Mouse (Mus musculus): ENCODE measurements around the gene Sash1. TPM values are rescaled to one million over a fixed set of nuclear protein-coding genes. Genes with fewer than 3 reads are reported as not detected.

Sash1 gene
- polyA plus RNA-seq, 1 experiment: not detected

GRCm38 (mm10) chr10:8797826-8798225 lies 88.0 kb downstream of the Sash1 start:
- no peak for TF ChIP-seq GATA1 (IDR thresholded peaks at IDR 0.05; ENCODE audit: low read length)

DNA sequence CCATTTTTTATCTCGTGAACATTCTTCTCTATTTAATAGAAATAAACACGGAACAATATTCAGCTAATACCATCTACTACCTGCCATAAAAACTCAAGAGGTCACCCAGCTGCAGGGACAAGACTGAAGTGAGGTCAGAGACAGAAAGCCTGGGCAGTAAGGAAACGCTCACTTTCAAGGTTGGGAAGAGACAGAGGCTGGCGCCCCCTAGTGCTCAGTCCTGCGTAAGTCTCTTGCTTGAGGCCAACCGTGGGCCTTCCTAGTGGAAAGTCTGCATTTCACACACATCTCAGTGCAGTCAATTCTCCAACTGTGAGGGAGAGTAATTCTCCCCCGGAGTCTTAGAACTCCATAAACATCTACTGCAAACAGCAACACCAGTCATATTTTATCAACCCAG lies 90.5 kb downstream of the Sash1 start:
- TF ChIP-seq GATA1 (IDR thresholded peaks at IDR 0.05; ENCODE audit: low read length): no peak

DNA sequence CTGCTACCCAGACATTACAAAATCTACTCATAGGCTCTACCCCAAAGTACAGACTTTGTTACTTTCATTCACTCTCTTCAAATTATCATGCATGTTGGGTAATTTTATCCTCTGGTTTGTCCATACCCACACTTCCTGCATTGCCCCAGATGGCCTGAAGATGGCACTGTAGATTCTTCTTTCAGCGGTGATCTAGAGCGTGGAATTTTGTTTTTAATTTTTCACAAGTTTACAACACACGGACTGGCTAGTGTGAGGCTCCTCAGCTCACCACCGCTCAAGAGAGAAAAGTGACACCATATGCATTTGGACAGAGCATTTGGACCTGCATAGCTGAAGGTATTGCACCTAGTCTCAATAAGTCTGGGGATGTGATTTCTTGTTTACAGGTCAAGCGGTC lies 93.5 kb downstream of the Sash1 start:
- TF ChIP-seq GATA1 (IDR thresholded peaks at IDR 0.05; ENCODE audit: low read length): no peak

DNA sequence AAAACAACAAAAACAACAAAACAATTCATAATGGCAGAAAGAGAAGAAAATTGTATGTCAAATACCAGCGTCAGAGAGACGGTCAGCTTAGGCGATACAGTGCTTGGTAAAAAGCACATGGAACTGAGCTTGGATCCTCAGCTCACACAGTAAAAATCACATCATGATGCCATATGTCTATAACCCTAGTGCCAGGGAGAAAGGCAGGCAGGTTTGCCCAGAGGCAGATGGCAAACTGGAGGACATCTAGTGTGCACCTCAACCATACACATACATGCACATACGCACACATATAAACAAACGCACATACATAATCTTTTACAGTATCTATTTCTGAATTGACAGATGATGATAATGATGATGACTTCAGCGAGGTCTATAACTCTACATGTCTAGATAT lies 96.8 kb downstream of the Sash1 start:
- TF ChIP-seq GATA1 (IDR thresholded peaks at IDR 0.05; ENCODE audit: low read length): no peak

DNA sequence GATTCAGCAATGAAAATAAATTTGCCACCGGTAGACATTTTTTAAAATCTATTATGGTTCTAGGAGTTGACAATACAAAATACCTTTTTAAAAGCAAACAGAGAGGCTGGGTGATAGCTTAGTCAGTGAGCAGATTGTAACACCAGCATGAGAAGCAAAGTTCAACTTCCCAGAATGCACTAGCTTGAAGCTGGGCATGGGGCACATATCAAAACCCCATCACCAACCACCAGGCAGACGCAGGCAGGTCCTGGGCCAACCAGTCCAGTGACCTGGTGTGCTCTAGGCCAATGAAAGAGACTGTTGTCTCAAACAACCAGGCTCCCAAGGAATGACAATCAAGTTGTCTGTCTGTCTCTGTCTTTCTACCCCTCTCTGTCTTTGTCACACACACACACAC lies 98.6 kb downstream of the Sash1 start:
- TF ChIP-seq GATA1 (IDR thresholded peaks at IDR 0.05; ENCODE audit: low read length): no peak

- no peak for TF ChIP-seq GATA1 (IDR thresholded peaks at IDR 0.05; ENCODE audit: low read length)
These were observed 100.3 kb downstream of the Sash1 start for GRCm38 (mm10) chr10:8785451-8786145.

DNA sequence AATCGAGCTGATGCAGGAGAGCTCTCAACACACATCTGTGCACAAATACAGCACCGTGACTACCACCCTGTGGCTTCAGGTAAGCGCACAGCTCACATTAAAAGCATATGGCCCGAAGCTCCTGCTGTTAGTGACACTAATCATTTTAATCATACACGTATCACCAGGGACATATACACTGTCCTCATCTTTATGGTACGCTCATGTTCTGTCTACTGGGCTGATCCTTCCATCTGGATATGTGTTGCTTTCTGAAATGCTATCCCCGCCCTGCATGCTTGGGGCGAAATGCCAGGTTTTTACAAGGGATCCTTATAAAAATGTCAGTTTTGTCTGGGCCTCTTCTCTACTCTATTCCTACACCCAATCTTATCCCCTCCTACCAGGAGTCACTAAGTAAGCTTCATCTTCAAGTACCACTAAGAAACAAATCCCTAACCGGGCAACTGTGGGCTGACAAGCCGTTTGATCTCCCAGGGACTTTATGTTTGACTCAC lies 103.9 kb downstream of the Sash1 start:
- TF ChIP-seq GATA1 (IDR thresholded peaks at IDR 0.05; ENCODE audit: low read length): no peak

DNA sequence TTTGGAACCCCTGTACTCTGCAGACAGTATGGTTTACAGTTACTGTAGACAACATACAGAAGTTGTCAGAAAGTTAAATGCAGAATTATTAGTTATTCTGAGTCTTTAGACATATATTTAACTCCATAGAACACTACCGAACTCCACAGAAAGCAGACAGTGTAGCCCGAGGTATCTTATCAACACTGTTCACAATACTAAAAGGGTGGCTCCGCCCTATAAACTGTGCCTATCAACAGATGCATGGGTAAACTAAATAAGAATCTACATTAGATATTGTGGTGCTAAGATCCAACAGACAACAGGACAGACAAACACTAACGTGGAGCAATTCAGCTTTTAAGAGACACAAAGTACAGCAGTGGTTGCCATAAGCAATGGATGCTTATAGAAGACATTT lies 106.0 kb downstream of the Sash1 start:
- no peak for TF ChIP-seq GATA1 (IDR thresholded peaks at IDR 0.05; ENCODE audit: low read length)

- TF ChIP-seq GATA1 (IDR thresholded peaks at IDR 0.05; ENCODE audit: low read length): no peak
These were observed 107.0 kb downstream of the Sash1 start for GRCm38 (mm10) chr10:8778845-8779244.

GRCm38 (mm10) chr10:8777552-8778253 lies 108.2 kb downstream of the Sash1 start:
- no peak for TF ChIP-seq GATA1 (IDR thresholded peaks at IDR 0.05; ENCODE audit: low read length)

DNA sequence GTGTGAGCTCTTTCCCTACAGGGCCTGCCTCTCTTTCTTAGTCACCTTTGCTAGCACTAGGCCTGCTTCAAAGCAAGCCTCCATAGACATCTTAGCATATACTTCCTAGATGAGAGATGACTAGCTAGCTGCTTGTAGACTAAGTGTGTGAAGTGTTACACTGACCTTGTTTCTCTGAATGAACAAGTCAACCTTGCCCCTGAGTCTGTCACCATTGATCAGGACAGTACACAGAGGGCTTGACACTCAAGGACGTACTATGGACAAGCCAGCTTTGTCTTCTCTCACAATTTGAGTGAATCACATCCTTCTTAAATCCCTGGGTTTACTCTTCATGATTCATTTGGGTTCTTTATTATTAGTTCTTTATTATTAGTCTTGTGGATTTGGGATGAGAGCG lies 109.1 kb downstream of the Sash1 start:
- TF ChIP-seq GATA1 (IDR thresholded peaks at IDR 0.05; ENCODE audit: low read length): no peak

DNA sequence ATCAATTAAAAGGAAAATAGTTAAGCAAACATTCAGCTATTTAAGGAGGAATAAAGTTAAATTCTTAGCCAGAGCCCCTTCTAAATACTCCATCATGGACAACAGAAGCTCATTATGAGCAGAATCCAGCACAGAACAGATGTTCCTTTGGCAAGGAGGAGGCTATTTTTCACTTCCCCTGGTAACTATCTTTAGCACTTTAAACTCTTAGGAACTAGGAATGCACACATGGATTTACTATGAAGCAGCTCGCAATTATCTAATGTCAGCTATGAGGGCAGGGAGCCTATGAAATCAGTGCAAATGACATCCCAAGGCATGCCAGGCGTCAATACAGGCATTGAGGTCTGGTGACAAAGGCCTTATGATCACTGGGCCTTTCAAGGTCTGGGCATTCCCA lies 110.1 kb downstream of the Sash1 start:
- TF ChIP-seq GATA1 (IDR thresholded peaks at IDR 0.05; ENCODE audit: low read length): no peak

GRCm38 (mm10) chr10:8772464-8773209 lies 113.2 kb downstream of the Sash1 start:
- TF ChIP-seq GATA1 (IDR thresholded peaks at IDR 0.05; ENCODE audit: low read length): no peak

DNA sequence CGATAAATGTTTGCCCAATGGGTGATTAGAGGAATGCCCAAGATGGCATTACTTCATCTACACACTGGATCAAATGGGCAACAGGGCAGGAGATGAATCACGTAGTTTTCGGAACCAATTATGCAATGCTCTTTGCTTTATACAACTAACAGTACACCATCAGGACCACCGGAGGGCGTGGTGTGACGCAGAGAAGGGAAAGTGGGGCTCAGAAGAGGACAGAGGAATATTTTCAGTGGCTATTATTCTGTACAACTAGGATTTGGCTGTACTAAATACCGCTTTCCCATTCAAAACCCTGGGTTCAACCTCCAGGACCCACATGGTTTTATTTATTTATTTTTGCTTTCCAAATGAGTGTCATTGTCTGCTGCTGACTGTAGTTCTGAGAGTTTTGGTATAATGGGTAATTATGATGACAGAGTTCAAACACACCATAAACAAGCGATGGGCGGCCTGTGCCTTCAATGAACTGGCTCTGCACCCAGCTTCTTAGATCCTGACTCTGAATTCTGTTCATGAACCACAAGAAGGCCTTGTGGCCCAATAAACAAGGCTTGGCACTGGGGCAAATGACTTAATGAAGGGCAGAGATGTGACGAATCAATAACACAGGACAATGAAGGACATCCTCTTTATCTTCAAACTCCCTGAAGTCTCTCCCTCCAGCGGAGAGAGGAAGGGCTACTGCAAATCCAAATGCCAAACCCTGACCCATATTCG lies 114.8 kb downstream of the Sash1 start:
- no peak for TF ChIP-seq GATA1 (IDR thresholded peaks at IDR 0.05; ENCODE audit: low read length)

GRCm38 (mm10) chr10:8768654-8769053 lies 117.2 kb downstream of the Sash1 start:
- no peak for TF ChIP-seq GATA1 (IDR thresholded peaks at IDR 0.05; ENCODE audit: low read length)

GRCm38 (mm10) chr10:8767381-8767780 lies 118.5 kb downstream of the Sash1 start:
- TF ChIP-seq GATA1 (IDR thresholded peaks at IDR 0.05; ENCODE audit: low read length): no peak

Measured in G1E-ER4 (cell line).